Mouse (Mus musculus) layer of hippocampus, postnatal 10 days (tissue): ENCODE measurements around the gene Cnr2. TPM values are rescaled to one million over a fixed set of nuclear protein-coding genes. Genes with fewer than 3 reads are reported as not detected.
A peak's percentile ranks its signal among the peaks of the same experiment; 100 is the strongest.

Experiments
- DNase-seq, 2 experiments: peaks; one replicate each; pipeline ENCODE4 v3.0.0; 2021; ENCODE audit warnings: low spot score in 2 of 2
- total RNA-seq, 2 experiments: library from RNA; stranded (reverse); gene quantifications; 2 replicates each; pipeline ENCODE4 v1.2.3; 2021

Gene Cnr2
- total RNA-seq, 2 experiments from 2014 or later: 0.18 to 0.22 TPM

- no peak for DNase-seq
These were observed 7.5 kb downstream of the Cnr2 start for GRCm38 (mm10) chr4:135902606-135903242.

- no peak for DNase-seq
These were observed 9.6 kb downstream of the Cnr2 start for GRCm38 (mm10) chr4:135904810-135905209.

- no peak for DNase-seq
These were observed 11.4 kb downstream of the Cnr2 start for GRCm38 (mm10) chr4:135906633-135907032.

- DNase-seq: no peak
These were observed 14.3 kb downstream of the Cnr2 start for GRCm38 (mm10) chr4:135909326-135910066.

GRCm38 (mm10) chr4:135911531-135911930, 16.3 kb downstream of the Cnr2 start:
- no peak for DNase-seq

GRCm38 (mm10) chr4:135912164-135912563, 17.0 kb downstream of the Cnr2 start:
- no peak for DNase-seq

- DNase-seq: no peak
These were observed 17.6 kb downstream of the Cnr2 start for GRCm38 (mm10) chr4:135912835-135913234.

GRCm38 (mm10) chr4:135913433-135913832, 18.2 kb downstream of the Cnr2 start:
- DNase-seq: no peak

- no peak for DNase-seq
These were observed 23.6 kb downstream of the Cnr2 start for GRCm38 (mm10) chr4:135918635-135919279.

- DNase-seq: no peak
These were observed 24.1 kb downstream of the Cnr2 start for GRCm38 (mm10) chr4:135919280-135919639.

GRCm38 (mm10) chr4:135920304-135921241, 25.4 kb downstream of the Cnr2 start, which contains the start of gene Fuca1:
Gene Fuca1, plus strand, starts transcription at chr4:135920735.
- DNase-seq: peak; percentile 97 to 98

- peak in 1 of 2 experiments; percentile 10 for DNase-seq
These were observed 26.3 kb downstream of the Cnr2 start for GRCm38 (mm10) chr4:135921257-135922120.

GRCm38 (mm10) chr4:135922190-135922589, 27.0 kb downstream of the Cnr2 start:
- DNase-seq: no peak

GRCm38 (mm10) chr4:135924418-135924817, 29.2 kb downstream of the Cnr2 start:
- no peak for DNase-seq

GRCm38 (mm10) chr4:135925341-135925740, 30.1 kb downstream of the Cnr2 start:
- DNase-seq: peak in 1 of 2 experiments; percentile 22

GRCm38 (mm10) chr4:135926195-135926808, 31.1 kb downstream of the Cnr2 start:
- no peak for DNase-seq

GRCm38 (mm10) chr4:135926861-135927260, 31.7 kb downstream of the Cnr2 start:
- no peak for DNase-seq

GRCm38 (mm10) chr4:135928376-135928775, 33.2 kb downstream of the Cnr2 start:
- no peak for DNase-seq

- DNase-seq: no peak
These were observed 34.2 kb downstream of the Cnr2 start for GRCm38 (mm10) chr4:135929405-135929804.

- DNase-seq: no peak
These were observed 34.6 kb downstream of the Cnr2 start for GRCm38 (mm10) chr4:135929828-135930227.
